Mouse (Mus musculus): Measurements from ENCODE around the gene Adcy5. TPM values are rescaled to one million over a fixed set of nuclear protein-coding genes. Genes with fewer than 3 reads are reported as not detected.

The Adcy5 gene
- polyA plus RNA-seq, 1 experiment from 2014 or later, result 1.8 TPM

DNA sequence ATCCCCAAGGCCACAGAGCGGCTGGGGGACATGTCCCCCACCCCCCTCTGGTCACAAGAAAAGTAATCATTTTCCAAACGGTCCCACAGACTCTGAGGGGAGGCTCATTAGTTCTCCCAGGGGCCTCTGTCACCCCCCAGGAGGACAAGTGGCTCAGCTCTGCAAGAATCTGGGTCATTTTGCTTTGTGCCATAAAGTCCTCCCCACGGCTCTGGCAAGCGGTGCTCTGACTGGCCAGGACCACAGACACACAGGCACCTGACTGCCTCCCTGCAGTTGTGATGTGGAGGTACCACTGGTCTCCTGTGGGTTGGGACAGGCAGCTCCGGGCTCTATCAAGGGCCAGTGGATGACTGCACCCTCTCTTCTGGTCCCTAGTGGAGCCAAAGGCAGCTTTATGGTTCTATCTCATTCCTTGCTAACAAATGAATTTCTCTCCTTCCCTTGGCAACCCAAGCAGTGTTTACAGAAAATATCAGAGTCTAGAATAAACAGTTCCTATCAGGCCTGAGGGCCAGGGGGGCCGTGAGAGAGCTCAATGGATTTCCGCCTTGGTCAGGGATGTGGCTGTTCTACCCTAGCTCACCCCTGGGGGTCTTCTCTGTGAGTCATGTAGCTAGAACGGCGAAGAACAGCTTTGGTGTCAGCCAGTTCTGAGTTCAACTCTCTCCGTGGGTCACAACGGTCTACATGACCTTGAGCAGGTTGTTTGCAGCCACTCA lies 34.9 kb downstream of the Adcy5 start:
- Histone ChIP-seq H3K9me3 (ENCODE audit: low read depth, low read length) (no peaks in the 10 kb centered on the region), H3K27me3 (ENCODE audit: insufficient read depth, low read length) (no peaks in the 10 kb centered on the region), H3K36me3 (ENCODE audit: insufficient read depth) (no peaks in the 10 kb centered on the region), H3K4me3 (ENCODE audit: low read depth, low read length) (no peak overlapping the region), H3K4me1 (ENCODE audit: insufficient read depth) (peaks cover 10% of the 10 kb centered on the region), H3K4me2 (no peak overlapping the region), H3K9ac (no peak overlapping the region), H3K27ac (ENCODE audit: low read depth) (no peak overlapping the region)
- DNase-seq, result peak; percentile 79
- 49% methylated on average over 11 of the region's 11 CpGs for WGBS
- TF ChIP-seq CTCF (IDR thresholded peaks at IDR 0.05; ENCODE audit: low read depth), result no peak
- ATAC-seq (ENCODE audit: insufficient read depth), result peak; percentile 84

DNA sequence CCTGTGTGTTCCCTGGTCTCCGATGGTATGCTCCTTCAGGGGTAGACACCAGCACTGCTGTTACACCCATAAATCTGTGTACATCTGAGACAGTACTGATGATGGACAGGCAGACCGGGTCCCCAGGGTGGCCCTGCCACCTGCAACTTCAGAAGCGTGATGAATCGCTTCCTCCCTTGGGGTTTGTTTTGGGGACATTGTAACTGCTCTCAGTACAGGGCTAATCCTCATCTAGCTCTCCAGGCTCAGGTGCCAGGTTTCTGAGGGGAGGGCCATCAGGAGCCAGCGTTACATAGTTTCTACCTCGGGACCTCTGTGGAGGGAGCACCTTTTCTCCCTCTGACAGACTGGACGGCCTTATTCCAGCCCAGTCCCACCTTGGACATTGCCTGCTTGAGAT lies 36.1 kb downstream of the Adcy5 start:
- no peak overlapping the region for H3K4me2 ChIP-seq
- H3K4me1 ChIP-seq (ENCODE audit: insufficient read depth), result peaks cover 10% of the 10 kb centered on the region
- no peak overlapping the region for H3K9ac ChIP-seq

DNA sequence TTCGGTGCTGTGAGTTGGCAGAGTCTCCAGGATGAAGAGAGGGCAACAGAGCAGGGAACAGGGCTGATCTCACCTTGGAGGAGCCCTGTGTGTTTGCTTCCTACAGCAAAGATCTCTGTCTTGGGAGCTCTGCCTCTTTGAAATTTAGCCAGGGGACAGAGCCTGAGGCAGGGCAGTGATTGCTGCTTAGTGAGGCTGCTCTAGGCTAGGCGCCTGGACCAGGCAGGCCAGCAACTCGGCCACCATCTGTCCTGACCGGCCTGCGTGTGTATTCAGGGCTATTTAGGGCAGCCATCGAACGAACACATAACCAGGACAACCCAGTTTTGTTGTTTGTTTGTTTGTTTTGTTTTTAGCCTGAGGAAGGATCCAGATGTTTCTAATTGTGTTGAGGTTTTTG lies 36.6 kb downstream of the Adcy5 start:
- Histone ChIP-seq H3K9ac (no peak overlapping the region), H3K27ac (ENCODE audit: low read depth) (no peak overlapping the region), H3K4me3 (ENCODE audit: low read depth, low read length) (no peak overlapping the region), H3K4me1 (ENCODE audit: insufficient read depth) (peaks cover 10% of the 10 kb centered on the region), H3K36me3 (ENCODE audit: insufficient read depth) (no peaks in the 10 kb centered on the region), H3K9me3 (ENCODE audit: low read depth, low read length) (no peaks in the 10 kb centered on the region), H3K27me3 (ENCODE audit: insufficient read depth, low read length) (no peaks in the 10 kb centered on the region), H3K4me2 (no peak overlapping the region)
- TF ChIP-seq CTCF (IDR thresholded peaks at IDR 0.05; ENCODE audit: low read depth), result no peak
- DNase-seq (no peak), ATAC-seq (ENCODE audit: insufficient read depth) (no peak)
- WGBS, result 77% methylated on average over 7 of the region's 7 CpGs

More for the DNA sequence above, 36.1 kb downstream of the Adcy5 start:
- WGBS, result 73% methylated on average over 7 of the region's 7 CpGs
- Histone ChIP-seq H3K27me3 (ENCODE audit: insufficient read depth, low read length) (no peaks in the 10 kb centered on the region), H3K4me3 (ENCODE audit: low read depth, low read length) (no peak overlapping the region), H3K27ac (ENCODE audit: low read depth) (no peak overlapping the region), H3K9me3 (ENCODE audit: low read depth, low read length) (no peaks in the 10 kb centered on the region), H3K36me3 (ENCODE audit: insufficient read depth) (no peaks in the 10 kb centered on the region)
- TF ChIP-seq CTCF (IDR thresholded peaks at IDR 0.05; ENCODE audit: low read depth), result no peak
- ATAC-seq (ENCODE audit: insufficient read depth) (no peak), DNase-seq (no peak)

DNA sequence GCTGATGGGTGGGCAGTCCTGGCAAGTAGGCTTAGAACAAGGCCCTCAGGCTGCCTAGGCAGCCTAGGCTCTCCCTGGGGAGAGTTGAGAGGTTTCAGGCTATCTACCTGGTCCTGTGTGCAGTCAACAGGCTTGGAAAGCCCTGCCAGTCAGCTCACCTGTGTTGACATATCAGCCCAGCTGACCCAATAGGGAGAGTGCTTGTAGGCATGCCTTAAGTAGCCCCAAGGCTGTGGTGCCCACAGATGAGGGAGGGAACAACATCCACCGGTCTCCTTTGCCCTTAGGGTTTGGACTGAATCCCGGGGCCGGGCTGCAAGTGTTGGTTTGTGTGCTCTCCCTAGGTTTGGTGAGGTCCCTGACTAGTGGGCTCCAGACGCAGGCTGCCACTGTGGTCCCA lies 37.8 kb downstream of the Adcy5 start:
- H3K36me3 ChIP-seq (ENCODE audit: insufficient read depth), result no peaks in the 10 kb centered on the region
- no peaks in the 10 kb centered on the region for H3K9me3 ChIP-seq (ENCODE audit: low read depth, low read length)
- TF ChIP-seq CTCF (IDR thresholded peaks at IDR 0.05; ENCODE audit: low read depth), result no peak
- H3K27ac ChIP-seq (ENCODE audit: low read depth), result 0 out of 2 replicates have a peak overlapping the region, but pooled peaks have one; percentile 24
- peak; percentile 11; the same call in 1 of the 2 replicates for ATAC-seq (ENCODE audit: insufficient read depth)
- 74% methylated on average over 4 of the region's 4 CpGs for WGBS
- H3K4me2 ChIP-seq, result no peak overlapping the region
- H3K27me3 ChIP-seq (ENCODE audit: insufficient read depth, low read length), result no peaks in the 10 kb centered on the region
- no peak overlapping the region for H3K4me3 ChIP-seq (ENCODE audit: low read depth, low read length)
- no peak for DNase-seq
- peaks cover 10% of the 10 kb centered on the region for H3K4me1 ChIP-seq (ENCODE audit: insufficient read depth)
- no peak overlapping the region; the same call in 1 of the 2 replicates for H3K9ac ChIP-seq

DNA sequence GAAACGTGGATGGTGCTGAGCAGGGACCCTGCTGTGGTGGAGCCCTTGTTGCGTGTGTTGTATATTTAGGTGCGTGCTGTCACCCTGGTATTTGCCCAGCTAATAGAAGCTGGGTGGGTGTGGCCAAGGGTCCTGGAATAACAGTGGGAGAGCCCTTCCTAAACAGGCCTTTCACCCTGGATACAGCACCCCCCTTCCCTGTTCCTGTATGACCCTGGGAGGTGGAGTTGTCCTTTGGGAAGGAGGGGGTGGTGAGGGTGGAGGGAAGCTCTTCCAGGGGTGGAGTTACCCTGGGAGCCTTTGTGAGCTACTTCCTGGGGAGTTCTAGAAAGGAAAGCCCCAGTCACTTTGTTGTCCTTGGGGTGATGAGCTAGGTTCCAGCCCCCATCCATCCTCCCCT lies 38.7 kb downstream of the Adcy5 start:
- no peak for ATAC-seq (ENCODE audit: insufficient read depth)
- Histone ChIP-seq H3K27me3 (ENCODE audit: insufficient read depth, low read length) (no peaks in the 10 kb centered on the region), H3K36me3 (ENCODE audit: insufficient read depth) (no peaks in the 10 kb centered on the region), H3K4me3 (ENCODE audit: low read depth, low read length) (no peak overlapping the region), H3K4me1 (ENCODE audit: insufficient read depth) (peaks cover 10% of the 10 kb centered on the region), H3K4me2 (no peak overlapping the region), H3K9me3 (ENCODE audit: low read depth, low read length) (no peaks in the 10 kb centered on the region), H3K27ac (ENCODE audit: low read depth) (no peak overlapping the region), H3K9ac (no peak overlapping the region)
- TF ChIP-seq CTCF (IDR thresholded peaks at IDR 0.05; ENCODE audit: low read depth), result no peak
- DNase-seq, result no peak
- WGBS, result 44% methylated on average over 3 of the region's 3 CpGs

DNA sequence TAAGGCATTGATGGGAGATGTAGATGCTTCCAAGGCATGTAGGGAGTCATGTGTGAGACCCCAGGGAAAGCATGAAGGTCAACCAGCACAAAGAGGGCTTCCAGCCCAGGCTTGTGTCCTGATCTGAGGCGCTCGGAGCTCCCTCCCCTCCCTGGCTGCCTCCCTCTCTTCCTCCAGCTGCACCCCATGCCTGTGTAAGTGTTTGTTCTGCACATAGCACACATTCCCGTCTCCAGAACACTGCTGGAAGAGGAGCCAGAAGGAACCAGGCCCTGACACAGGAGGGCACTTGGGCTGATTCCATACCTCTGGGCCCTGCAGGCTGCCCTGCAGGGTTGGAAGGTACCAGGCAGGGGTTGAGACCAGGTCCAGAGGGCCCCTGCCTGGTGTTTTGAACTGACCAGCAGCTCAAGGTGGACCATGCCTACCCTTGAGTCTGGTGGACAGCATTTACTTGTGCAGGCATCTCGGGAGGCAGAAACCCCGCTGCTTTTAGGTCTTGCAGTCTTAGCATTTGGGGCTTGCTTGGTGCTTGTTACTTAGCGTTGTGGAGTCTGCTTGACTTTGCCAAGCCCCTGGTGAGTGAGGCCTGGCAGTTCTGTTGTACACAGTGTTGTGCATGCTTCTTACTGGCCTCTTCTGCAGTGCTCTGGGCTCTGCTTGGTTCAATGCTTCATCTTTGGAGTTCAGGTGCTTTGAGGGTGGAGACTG lies 45.2 kb downstream of the Adcy5 start:
- peak overlapping the region; percentile 87 for H3K27ac ChIP-seq (ENCODE audit: low read depth)
- H3K4me3 ChIP-seq (ENCODE audit: low read depth, low read length), result no peak overlapping the region
- ATAC-seq (ENCODE audit: insufficient read depth), result peak; percentile 87

DNA sequence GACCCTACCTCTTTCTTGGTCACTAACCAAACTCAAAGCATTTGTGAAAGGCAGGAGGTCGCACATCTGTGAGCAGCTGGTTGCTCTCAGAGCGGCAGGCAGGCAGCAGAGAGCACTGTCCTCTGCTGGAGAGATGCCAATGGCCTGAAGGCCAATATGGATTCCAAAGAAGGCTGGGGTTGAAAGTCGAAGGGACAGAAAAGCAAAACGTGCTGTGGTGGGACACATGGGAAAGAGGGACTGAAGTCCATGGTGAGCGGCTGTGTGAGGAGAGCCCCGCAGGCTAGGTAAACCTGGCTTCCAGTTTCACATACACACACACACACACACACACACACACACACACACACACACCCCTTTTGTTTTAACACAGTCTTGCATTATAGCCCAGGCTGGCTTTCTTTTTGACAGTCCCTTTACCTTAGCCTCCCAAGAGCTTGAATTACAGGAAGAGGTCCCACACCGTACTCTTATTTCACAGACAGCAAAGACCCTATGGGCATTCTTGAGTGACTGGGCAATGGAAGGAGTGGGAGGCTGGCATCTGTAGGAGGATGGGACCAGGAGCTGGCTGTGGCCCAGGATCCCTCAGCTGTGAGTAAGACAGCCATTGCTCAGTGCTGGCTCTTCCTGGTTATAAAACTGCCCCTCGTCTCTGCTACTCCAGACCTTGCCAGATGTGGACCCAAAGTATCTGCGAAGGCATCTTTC lies 45.9 kb downstream of the Adcy5 start:
- 0 out of 2 replicates have a peak, but pooled peaks have one; percentile 8 for TF ChIP-seq CTCF (IDR thresholded peaks at IDR 0.05; ENCODE audit: low read depth)
- WGBS, result 36% methylated on average over 9 of the region's 9 CpGs
- Histone ChIP-seq H3K4me3 (ENCODE audit: low read depth, low read length) (no peak overlapping the region), H3K9ac (no peak overlapping the region), H3K27me3 (ENCODE audit: insufficient read depth, low read length) (no peaks in the 10 kb centered on the region), H3K4me1 (ENCODE audit: insufficient read depth) (peaks cover 26% of the 10 kb centered on the region), H3K4me2 (no peak overlapping the region), H3K36me3 (ENCODE audit: insufficient read depth) (no peaks in the 10 kb centered on the region), H3K9me3 (ENCODE audit: low read depth, low read length) (no peaks in the 10 kb centered on the region), H3K27ac (ENCODE audit: low read depth) (peak overlapping the region; percentile 87)
- ATAC-seq (ENCODE audit: insufficient read depth) (peak; percentile 43; the same call in 1 of the 2 replicates), DNase-seq (peak; percentile 85)

More for the DNA sequence above, 45.2 kb downstream of the Adcy5 start:
- peak; percentile 72 for DNase-seq
- H3K36me3 ChIP-seq (ENCODE audit: insufficient read depth), result no peaks in the 10 kb centered on the region
- TF ChIP-seq CTCF (IDR thresholded peaks at IDR 0.05; ENCODE audit: low read depth), result 0 out of 2 replicates have a peak, but pooled peaks have one; percentile 1
- no peak overlapping the region for H3K9ac ChIP-seq
- H3K4me2 ChIP-seq, result no peak overlapping the region
- WGBS, result 42% methylated on average over 6 of the region's 6 CpGs
- peaks cover 23% of the 10 kb centered on the region for H3K4me1 ChIP-seq (ENCODE audit: insufficient read depth)
- no peaks in the 10 kb centered on the region for H3K27me3 ChIP-seq (ENCODE audit: insufficient read depth, low read length)
- no peaks in the 10 kb centered on the region for H3K9me3 ChIP-seq (ENCODE audit: low read depth, low read length)
